Mouse (Mus musculus) lung, postnatal 0 days (tissue): ENCODE measurements around the gene Rnase11. TPM values are rescaled to one million over a fixed set of nuclear protein-coding genes. Genes with fewer than 3 reads are reported as not detected.

Source experiments
- ATAC-seq: fragments of 200-750 bp; cut with Nextera tagmentation; 2 replicates; pipeline ENCODE4 v1.8.0; 2017; ENCODE audit warnings: moderate library complexity
- DNase-seq: peaks from one replicate; pipeline ENCODE4 v3.0.0-alpha.2; 2016; ENCODE audit warnings: low spot score
- H3K27ac ChIP-seq: fragments of 300-500 bp; sonication (generic); 2 replicates; pipeline ENCODE4 v1.5.1; 2014; ENCODE audit warnings: antibody characterized with exemption, mild to moderate bottlenecking, low read length, mixed read lengths
- H3K27me3 ChIP-seq: fragments of 300-500 bp; sonication (generic); replicated peaks from 2 replicates; pipeline ENCODE4 v1.6.1; 2014; ENCODE audit warnings: low read length, mixed read lengths; ENCODE audit not compliant: insufficient read depth
- H3K36me3 ChIP-seq: fragments of 300-500 bp; sonication (generic); 2 replicates; pipeline ENCODE4 v1.6.1; 2014; ENCODE audit warnings: low read length, mixed read lengths; ENCODE audit not compliant: insufficient read depth
- H3K4me1 ChIP-seq: fragments of 300-500 bp; sonication (generic); 2 replicates; pipeline ENCODE4 v1.6.1; 2014; ENCODE audit warnings: antibody characterized with exemption, low read depth, low read length, mixed read lengths; ENCODE audit not compliant: insufficient read depth
- H3K4me2 ChIP-seq: fragments of 300-500 bp; sonication (generic); replicated peaks from 2 replicates; pipeline ENCODE4 v1.6.1; 2014; ENCODE audit warnings: low read depth, mild to moderate bottlenecking, low read length, moderate library complexity, mixed read lengths
- H3K4me3 ChIP-seq: fragments of 300-500 bp; sonication (generic); 2 replicates; pipeline ENCODE4 v1.5.1; 2014; ENCODE audit warnings: low read depth, low read length
- H3K9ac ChIP-seq: fragments of 300-500 bp; sonication (generic); replicated peaks from 2 replicates; pipeline ENCODE4 v1.6.1; 2014; ENCODE audit warnings: low read depth, mild to moderate bottlenecking
- H3K9me3 ChIP-seq: fragments of 300-500 bp; sonication (generic); 2 replicates; pipeline ENCODE4 v1.6.1; 2016; ENCODE audit warnings: low read length, mixed read lengths
- CTCF ChIP-seq: IDR thresholded peaks from 2 replicates; pipeline ENCODE4 v1.5.1; 2016; ENCODE audit warnings: antibody characterized with exemption, mild to moderate bottlenecking
- EP300 ChIP-seq: IDR thresholded peaks from 2 replicates; pipeline ENCODE4 v1.6.1; 2016; ENCODE audit warnings: antibody characterized with exemption, mild to moderate bottlenecking, control low read depth
- WGBS: fragments of 180-500 bp; shearing (Covaris S2); extraction: QIAGEN DNeasy Blood & Tissue Kit; methylation state at CpG from one replicate; pipeline ENCODE4 v1.1.7; 2014; 5-methylcytosine and 5-hydroxymethylcytosine counted together
- polyA plus RNA-seq: library from polyadenylated mRNA; unstranded; fragments of >200 nt; fragmentation: Nextera tagmentation; extraction: Ambion mirVana; gene quantifications from 2 replicates; pipeline ENCODE4 v1.2.1, GENCODE M21; 2015

The Rnase11 gene
- polyA plus RNA-seq, 1 experiment from 2014 or later: not detected

- no peak overlapping the region for H3K9ac ChIP-seq
- DNase-seq: no peak
Measured at GRCm38 (mm10) chr14:51093496-51093895, 43.5 kb upstream of the Rnase11 start.

GRCm38 (mm10) chr14:51092073-51092620, 42.2 kb upstream of the Rnase11 start:
- Histone ChIP-seq H3K27ac (no peak overlapping the region), H3K9ac (no peak overlapping the region), H3K27me3 (no peaks in the 10 kb centered on the region), H3K4me2 (peak overlapping the region; percentile 77; the same call in 1 of the 2 replicates), H3K9me3 (no peaks in the 10 kb centered on the region), H3K36me3 (no peaks in the 10 kb centered on the region), H3K4me1 (no peaks in the 10 kb centered on the region), H3K4me3 (peak overlapping the region; percentile 57)
- no peak for TF ChIP-seq EP300
- no peak for TF ChIP-seq CTCF
- ATAC-seq: no peak
- 40% methylated on average over 8 of the region's 8 CpGs for WGBS
- DNase-seq: no peak

More at GRCm38 (mm10) chr14:51093496-51093895, 43.5 kb upstream of the Rnase11 start:
- 15% methylated on average over 3 of the region's 3 CpGs for WGBS
- TF ChIP-seq EP300: no peak
- no peak for TF ChIP-seq CTCF
- no peaks in the 10 kb centered on the region for H3K4me1 ChIP-seq
- H3K36me3 ChIP-seq: no peaks in the 10 kb centered on the region
- no peak overlapping the region for H3K4me3 ChIP-seq
- H3K27me3 ChIP-seq: no peaks in the 10 kb centered on the region
- 0 out of 2 replicates have a peak overlapping the region, but pooled peaks have one; percentile 20 for H3K27ac ChIP-seq
- H3K4me2 ChIP-seq: no peak overlapping the region
- no peaks in the 10 kb centered on the region for H3K9me3 ChIP-seq
- ATAC-seq: no peak

GRCm38 (mm10) chr14:51090921-51091900, 41.2 kb upstream of the Rnase11 start, which contains the start of the genes Rnase4 and Ang:
Gene Rnase4 (plus strand): TSS chr14:51091077.
Gene Ang (plus strand): TSS chr14:51091150.
- Histone ChIP-seq H3K4me1 (no peaks in the 10 kb centered on the region), H3K9me3 (no peaks in the 10 kb centered on the region), H3K4me2 (peak within 1 kb of the TSS; percentile 77), H3K27me3 (no peaks in the 10 kb centered on the region), H3K4me3 (peak within 1 kb of the TSS; percentile 57), H3K27ac (peak within 1 kb of the TSS; percentile 81), H3K9ac (peak within 1 kb of the TSS; percentile 41), H3K36me3 (no peaks in the 10 kb centered on the region)
- 4% methylated on average over 33 of the region's 33 CpGs for WGBS
- TF ChIP-seq CTCF (no peak), EP300 (peak; percentile 89)
- DNase-seq (peak; percentile 91), ATAC-seq (peak; percentile 60)

- Histone ChIP-seq H3K36me3 (no peaks in the 10 kb centered on the region), H3K4me2 (peak overlapping the region; percentile 77), H3K4me1 (no peaks in the 10 kb centered on the region), H3K27me3 (no peaks in the 10 kb centered on the region), H3K27ac (peak overlapping the region; percentile 81), H3K9ac (peak overlapping the region; percentile 41), H3K4me3 (peak overlapping the region; percentile 57), H3K9me3 (no peaks in the 10 kb centered on the region)
- under 1% methylated on average over 27 of the region's 27 CpGs for WGBS
- no peak for TF ChIP-seq CTCF
- 0 out of 2 replicates have a peak, but pooled peaks have one; percentile 10 for TF ChIP-seq EP300
- DNase-seq (peak; percentile 87), ATAC-seq (peak; percentile 57)
Measured at GRCm38 (mm10) chr14:51090077-51090781, 40.3 kb upstream of the Rnase11 start.

- WGBS: under 1% methylated on average over 15 of the region's 15 CpGs
- peak; percentile 6; the same call in 1 of the 2 replicates for ATAC-seq
- peak overlapping the region; percentile 57 for H3K4me3 ChIP-seq
- H3K9me3 ChIP-seq: no peaks in the 10 kb centered on the region
- TF ChIP-seq CTCF (no peak), EP300 (peak; percentile 49; the same call in 1 of the 2 replicates)
- H3K4me2 ChIP-seq: peak overlapping the region; percentile 77
- H3K27me3 ChIP-seq: no peaks in the 10 kb centered on the region
- H3K27ac ChIP-seq: peak overlapping the region; percentile 81
- H3K4me1 ChIP-seq: no peaks in the 10 kb centered on the region
- no peaks in the 10 kb centered on the region for H3K36me3 ChIP-seq
- no peak for DNase-seq
- peak overlapping the region; percentile 41 for H3K9ac ChIP-seq
Measured at GRCm38 (mm10) chr14:51089674-51090076, 39.7 kb upstream of the Rnase11 start.
